Mouse (Mus musculus): ENCODE data around the gene Vps26b. TPM values are rescaled to one million over a fixed set of nuclear protein-coding genes. Genes with fewer than 3 reads are reported as not detected.
A peak's percentile ranks its signal among the peaks of the same experiment; 100 is the strongest.

Vps26b gene
- polyA plus RNA-seq, 1 experiment from 2014 or later: 85.7 TPM

DNA sequence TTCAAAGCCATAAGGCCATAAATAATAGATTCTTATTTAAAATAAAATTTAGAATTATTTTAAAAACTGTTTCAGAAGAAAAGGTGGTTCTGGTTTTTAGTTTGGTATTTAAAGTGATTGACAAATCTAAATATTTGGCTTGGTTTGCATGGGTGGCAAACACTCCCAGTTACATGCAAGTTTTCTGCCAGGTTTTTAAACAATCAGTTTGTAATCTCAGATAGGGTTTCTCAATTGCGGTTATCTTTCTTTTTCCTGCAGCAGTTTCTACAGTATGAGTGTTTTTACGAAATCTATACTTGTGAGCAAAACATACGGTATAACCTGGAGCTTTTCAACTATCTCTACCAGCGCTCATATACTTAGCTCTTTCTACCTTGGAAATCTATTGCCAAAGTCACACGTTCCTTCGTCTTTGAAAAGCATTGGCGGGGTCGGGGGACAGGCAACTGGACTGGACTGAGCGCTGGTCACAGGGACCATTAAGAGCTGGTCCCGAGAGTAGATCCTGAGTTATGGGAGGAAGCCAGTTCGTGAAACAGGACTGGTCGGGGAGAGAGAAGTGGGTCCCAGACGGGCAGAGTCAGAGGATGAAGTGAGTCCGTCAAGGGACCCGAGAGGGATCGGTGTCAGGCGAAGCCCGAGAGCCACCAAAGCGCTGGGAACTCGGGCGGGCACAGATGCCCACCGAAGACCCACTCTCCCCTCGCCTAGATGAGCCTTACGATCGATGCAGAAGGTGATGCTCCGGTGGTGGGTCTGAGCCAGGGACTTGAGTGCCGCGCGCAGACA is 31.0 kb downstream of the Vps26b start:
- H3K36me3 ChIP-seq (ENCODE audit: control insufficient read depth, insufficient read depth): no peaks in the 10 kb centered on the region; the same call in 1 of the 2 replicates
- H3K27me3 ChIP-seq (replicated peaks; ENCODE audit: control insufficient read depth, insufficient read depth, low read length): no peaks in the 10 kb centered on the region
- H3K9me3 ChIP-seq (ENCODE audit: control insufficient read depth, low read length): no peaks in the 10 kb centered on the region
- H3K9ac ChIP-seq (replicated peaks; ENCODE audit: low read depth, low read length): peak overlapping the region; percentile 69
- peak; percentile 56 for ATAC-seq
- peak overlapping the region; percentile 9; the same call in 1 of the 2 replicates for H3K27ac ChIP-seq (ENCODE audit: low read length)
- H3K4me3 ChIP-seq (replicated peaks; ENCODE audit: low read length): peak overlapping the region; percentile 58
- WGBS: 3% methylated on average over 29 of the region's 29 CpGs
- H3K4me1 ChIP-seq (replicated peaks; ENCODE audit: control insufficient read depth, insufficient read depth, low read length): peaks cover 22% of the 10 kb centered on the region
- H3K4me2 ChIP-seq (ENCODE audit: low read length): peak overlapping the region; percentile 91

DNA sequence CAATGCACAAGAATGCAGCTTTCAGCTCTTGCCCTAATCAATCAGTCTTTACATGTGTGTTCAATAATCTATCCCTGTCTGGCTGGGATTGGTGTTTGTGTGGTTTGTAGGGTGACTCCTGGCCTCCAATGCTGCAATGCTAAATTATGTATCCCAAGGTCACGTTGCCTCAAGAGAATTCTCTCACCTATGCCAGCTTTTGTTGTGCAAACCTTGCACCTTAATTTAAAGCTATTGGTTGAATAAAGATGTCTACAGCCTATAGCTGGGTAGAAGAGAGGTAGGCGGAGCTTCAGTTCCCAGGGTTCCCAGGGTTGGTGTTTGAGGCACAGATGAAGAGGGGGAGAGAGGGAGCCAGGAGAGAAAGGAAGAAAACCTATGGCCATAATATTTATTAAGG is 32.4 kb downstream of the Vps26b start:
- Histone ChIP-seq H3K27ac (ENCODE audit: low read length) (no peak overlapping the region), H3K36me3 (ENCODE audit: control insufficient read depth, insufficient read depth) (no peaks in the 10 kb centered on the region), H3K4me2 (ENCODE audit: low read length) (no peak overlapping the region), H3K27me3 (replicated peaks; ENCODE audit: control insufficient read depth, insufficient read depth, low read length) (no peaks in the 10 kb centered on the region), H3K9me3 (ENCODE audit: control insufficient read depth, low read length) (no peaks in the 10 kb centered on the region), H3K4me3 (replicated peaks; ENCODE audit: low read length) (no peak overlapping the region), H3K4me1 (replicated peaks; ENCODE audit: control insufficient read depth, insufficient read depth, low read length) (peaks cover 22% of the 10 kb centered on the region), H3K9ac (replicated peaks; ENCODE audit: low read depth, low read length) (no peak overlapping the region)
- ATAC-seq: no peak
- whole genome bisulfite sequencing: 91% methylated on average over 2 of the region's 2 CpGs

DNA sequence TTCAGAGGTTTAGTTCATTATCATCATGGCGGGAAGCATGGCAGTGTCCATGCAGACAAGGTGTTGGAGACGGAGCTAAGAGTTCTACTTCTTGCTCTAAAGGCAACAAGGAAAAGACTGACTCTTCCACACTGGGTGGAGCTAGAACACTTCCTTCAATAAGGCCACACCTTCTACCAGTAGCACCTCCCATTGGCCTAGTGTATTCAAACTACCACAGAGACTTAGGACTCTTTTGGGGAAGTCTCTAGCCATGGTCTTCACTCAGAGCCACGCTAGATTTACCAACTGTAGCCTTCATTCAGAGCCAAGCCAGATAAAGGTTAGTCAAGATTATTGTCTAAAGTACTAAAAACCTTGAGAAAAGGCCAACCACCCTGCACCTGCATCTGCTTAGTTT is 32.8 kb downstream of the Vps26b start:
- Histone ChIP-seq H3K9me3 (ENCODE audit: control insufficient read depth, low read length) (no peaks in the 10 kb centered on the region), H3K27ac (ENCODE audit: low read length) (no peak overlapping the region), H3K4me3 (replicated peaks; ENCODE audit: low read length) (no peak overlapping the region), H3K36me3 (ENCODE audit: control insufficient read depth, insufficient read depth) (no peaks in the 10 kb centered on the region), H3K9ac (replicated peaks; ENCODE audit: low read depth, low read length) (no peak overlapping the region), H3K4me1 (replicated peaks; ENCODE audit: control insufficient read depth, insufficient read depth, low read length) (peaks cover 22% of the 10 kb centered on the region), H3K27me3 (replicated peaks; ENCODE audit: control insufficient read depth, insufficient read depth, low read length) (no peaks in the 10 kb centered on the region), H3K4me2 (ENCODE audit: low read length) (no peak overlapping the region)
- no peak for ATAC-seq
- 86% methylated on average over 3 of the region's 3 CpGs for WGBS

- no peak overlapping the region for H3K4me2 ChIP-seq (ENCODE audit: low read length)
- peaks cover 6% of the 10 kb centered on the region; the same call in 1 of the 2 replicates for H3K4me1 ChIP-seq (replicated peaks; ENCODE audit: control insufficient read depth, insufficient read depth, low read length)
- no peaks in the 10 kb centered on the region for H3K27me3 ChIP-seq (replicated peaks; ENCODE audit: control insufficient read depth, insufficient read depth, low read length)
- H3K9ac ChIP-seq (replicated peaks; ENCODE audit: low read depth, low read length): no peak overlapping the region
- no peak overlapping the region for H3K27ac ChIP-seq (ENCODE audit: low read length)
- H3K9me3 ChIP-seq (ENCODE audit: control insufficient read depth, low read length): no peaks in the 10 kb centered on the region
- H3K4me3 ChIP-seq (replicated peaks; ENCODE audit: low read length): no peak overlapping the region
- H3K36me3 ChIP-seq (ENCODE audit: control insufficient read depth, insufficient read depth): peaks cover 14% of the 10 kb centered on the region
- no peak for ATAC-seq
- 89% methylated on average over 3 of the region's 3 CpGs for WGBS
These were observed 36.0 kb downstream of the Vps26b start for GRCm38 (mm10) chr9:26993900-26994299.

DNA sequence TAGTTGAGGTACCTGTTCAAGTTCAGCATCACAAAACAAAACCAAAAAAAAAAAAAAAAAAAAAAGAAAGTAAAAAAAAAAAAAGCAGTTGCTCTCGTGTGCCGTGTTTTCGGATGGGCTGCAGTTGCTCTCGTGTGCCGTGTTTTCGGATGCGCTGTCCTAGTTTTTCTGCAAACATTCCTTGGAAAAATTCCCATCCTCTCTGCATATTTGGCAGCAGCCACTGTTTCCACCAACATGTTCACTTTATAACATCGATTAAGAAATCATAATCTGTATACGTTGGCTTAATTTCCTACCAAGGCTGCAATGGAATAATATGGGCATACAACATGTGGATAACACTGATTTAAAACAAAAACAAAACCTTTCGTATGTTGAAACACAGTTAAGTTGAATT is 36.7 kb downstream of the Vps26b start:
- WGBS: 65% methylated on average over 10 of the region's 10 CpGs
- no peak overlapping the region for H3K9ac ChIP-seq (replicated peaks; ENCODE audit: low read depth, low read length)
- H3K4me3 ChIP-seq (replicated peaks; ENCODE audit: low read length): no peak overlapping the region
- H3K27ac ChIP-seq (ENCODE audit: low read length): no peak overlapping the region
- H3K36me3 ChIP-seq (ENCODE audit: control insufficient read depth, insufficient read depth): peaks cover 19% of the 10 kb centered on the region
- no peaks in the 10 kb centered on the region for H3K9me3 ChIP-seq (ENCODE audit: control insufficient read depth, low read length)
- ATAC-seq: no peak
- H3K27me3 ChIP-seq (replicated peaks; ENCODE audit: control insufficient read depth, insufficient read depth, low read length): no peaks in the 10 kb centered on the region
- no peak overlapping the region for H3K4me2 ChIP-seq (ENCODE audit: low read length)
- peaks cover 2% of the 10 kb centered on the region; the same call in 1 of the 2 replicates for H3K4me1 ChIP-seq (replicated peaks; ENCODE audit: control insufficient read depth, insufficient read depth, low read length)

DNA sequence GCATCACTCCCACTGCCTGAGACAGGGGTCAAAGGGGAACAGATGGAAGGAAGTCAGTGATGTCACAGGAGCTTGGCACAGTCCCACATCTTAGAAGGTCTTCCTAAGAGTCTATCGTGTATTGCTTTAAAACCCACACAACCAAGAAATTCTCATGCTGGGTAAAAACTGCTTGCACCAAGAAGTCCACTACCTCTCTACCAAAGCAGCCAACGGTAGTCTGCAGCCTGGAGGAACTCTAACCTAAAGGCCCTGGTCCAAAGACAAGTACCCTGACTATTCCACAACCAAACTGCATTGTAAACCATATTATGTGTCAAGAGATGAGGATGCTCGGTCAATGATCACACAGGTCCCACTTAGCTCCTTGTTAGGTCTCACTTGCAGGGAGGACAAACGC is 39.7 kb downstream of the Vps26b start:
- Histone ChIP-seq H3K9ac (replicated peaks; ENCODE audit: low read depth, low read length) (no peak overlapping the region), H3K4me3 (replicated peaks; ENCODE audit: low read length) (no peak overlapping the region), H3K9me3 (ENCODE audit: control insufficient read depth, low read length) (no peaks in the 10 kb centered on the region), H3K4me1 (replicated peaks; ENCODE audit: control insufficient read depth, insufficient read depth, low read length) (no peaks in the 10 kb centered on the region), H3K27me3 (replicated peaks; ENCODE audit: control insufficient read depth, insufficient read depth, low read length) (no peaks in the 10 kb centered on the region), H3K36me3 (ENCODE audit: control insufficient read depth, insufficient read depth) (peaks cover 30% of the 10 kb centered on the region), H3K4me2 (ENCODE audit: low read length) (no peak overlapping the region), H3K27ac (ENCODE audit: low read length) (no peak overlapping the region)
- ATAC-seq: no peak
- WGBS: 93% methylated on average over 4 of the region's 4 CpGs

DNA sequence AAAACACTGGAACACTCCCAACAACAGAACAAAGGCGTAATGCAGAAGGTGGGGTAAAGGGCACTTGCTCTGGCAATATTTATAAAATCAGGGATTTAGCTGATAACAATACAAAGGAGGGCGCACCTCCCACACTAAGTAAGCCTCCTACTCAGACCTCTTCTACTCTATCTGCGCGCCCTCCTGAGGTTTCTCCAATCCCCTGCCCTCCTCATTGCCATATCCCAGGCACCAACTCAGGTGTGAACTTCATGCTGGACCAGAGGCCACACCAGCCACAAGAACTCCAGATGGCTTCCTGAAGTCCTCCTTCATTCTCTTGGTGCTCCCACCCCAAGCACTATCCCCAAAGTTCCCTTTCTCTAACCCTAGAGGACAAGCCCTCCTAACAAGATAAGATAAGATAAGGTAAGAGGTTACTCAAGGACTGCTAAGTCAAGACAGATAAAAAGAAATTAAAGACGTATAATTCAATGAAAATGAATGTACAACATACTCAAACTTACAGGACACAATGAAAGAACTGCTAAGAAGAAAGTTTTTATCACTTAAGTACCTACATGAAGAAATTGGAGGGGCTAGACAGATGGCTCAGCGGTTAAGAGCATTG is 44.1 kb downstream of the Vps26b start:
- no peak overlapping the region for H3K4me2 ChIP-seq (ENCODE audit: low read length)
- ATAC-seq: no peak
- H3K27me3 ChIP-seq (replicated peaks; ENCODE audit: control insufficient read depth, insufficient read depth, low read length): no peaks in the 10 kb centered on the region
- H3K9me3 ChIP-seq (ENCODE audit: control insufficient read depth, low read length): no peaks in the 10 kb centered on the region
- H3K4me1 ChIP-seq (replicated peaks; ENCODE audit: control insufficient read depth, insufficient read depth, low read length): no peaks in the 10 kb centered on the region
- no peak overlapping the region for H3K4me3 ChIP-seq (replicated peaks; ENCODE audit: low read length)
- H3K9ac ChIP-seq (replicated peaks; ENCODE audit: low read depth, low read length): no peak overlapping the region
- H3K27ac ChIP-seq (ENCODE audit: low read length): no peak overlapping the region
- WGBS: 97% methylated on average over 6 of the region's 6 CpGs
- peaks cover 36% of the 10 kb centered on the region for H3K36me3 ChIP-seq (ENCODE audit: control insufficient read depth, insufficient read depth)

GRCm38 (mm10) chr9:26985090-26985613 is 44.7 kb downstream of the Vps26b start:
- Histone ChIP-seq H3K27me3 (replicated peaks; ENCODE audit: control insufficient read depth, insufficient read depth, low read length) (no peaks in the 10 kb centered on the region), H3K36me3 (ENCODE audit: control insufficient read depth, insufficient read depth) (peaks cover 30% of the 10 kb centered on the region), H3K9me3 (ENCODE audit: control insufficient read depth, low read length) (no peaks in the 10 kb centered on the region), H3K4me1 (replicated peaks; ENCODE audit: control insufficient read depth, insufficient read depth, low read length) (no peaks in the 10 kb centered on the region), H3K4me3 (replicated peaks; ENCODE audit: low read length) (no peak overlapping the region), H3K4me2 (ENCODE audit: low read length) (no peak overlapping the region), H3K9ac (replicated peaks; ENCODE audit: low read depth, low read length) (no peak overlapping the region), H3K27ac (ENCODE audit: low read length) (no peak overlapping the region)
- 89% methylated on average over 2 of the region's 2 CpGs for WGBS
- ATAC-seq: no peak

DNA sequence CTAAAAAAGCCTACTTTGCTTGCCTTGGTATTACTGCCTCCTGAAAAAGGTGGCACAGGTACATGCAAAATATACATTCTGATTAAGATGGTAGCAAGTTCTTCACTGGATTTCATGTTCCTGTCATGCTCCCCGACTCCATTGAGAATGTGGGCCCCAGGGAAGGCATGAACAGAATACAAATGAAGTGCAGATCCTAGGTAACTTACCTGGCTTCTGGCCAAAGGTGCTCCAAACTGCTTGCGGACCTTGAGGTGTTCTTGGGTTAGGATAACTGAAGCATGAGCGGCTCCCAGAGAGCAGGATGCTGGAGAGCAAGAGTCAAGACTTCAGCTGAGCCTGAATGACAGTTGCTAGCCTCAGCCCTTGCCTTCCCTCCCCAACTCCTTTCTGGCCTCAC is 51.1 kb downstream of the Vps26b start:
- H3K27me3 ChIP-seq (replicated peaks; ENCODE audit: control insufficient read depth, insufficient read depth, low read length): no peaks in the 10 kb centered on the region
- no peaks in the 10 kb centered on the region for H3K9me3 ChIP-seq (ENCODE audit: control insufficient read depth, low read length)
- H3K4me1 ChIP-seq (replicated peaks; ENCODE audit: control insufficient read depth, insufficient read depth, low read length): no peaks in the 10 kb centered on the region
- H3K36me3 ChIP-seq (ENCODE audit: control insufficient read depth, insufficient read depth): peaks cover 20% of the 10 kb centered on the region
- ATAC-seq: no peak
- no peak overlapping the region for H3K9ac ChIP-seq (replicated peaks; ENCODE audit: low read depth, low read length)
- H3K27ac ChIP-seq (ENCODE audit: low read length): no peak overlapping the region
- WGBS: 85% methylated on average over 3 of the region's 3 CpGs
- no peak overlapping the region for H3K4me2 ChIP-seq (ENCODE audit: low read length)
- no peak overlapping the region for H3K4me3 ChIP-seq (replicated peaks; ENCODE audit: low read length)

Measured in forebrain, embryonic 16.5 days (tissue).